Mouse (Mus musculus) midbrain, embryonic 11.5 days (tissue): Measurements from ENCODE around the gene Sptan1. TPM values are rescaled to one million over a fixed set of nuclear protein-coding genes. Genes with fewer than 3 reads are reported as not detected.

Experiments
- microRNA-seq: library from miRNA; unstranded; fragments of <30 nt; microRNA quantifications from one replicate; pipeline ENCODE4, GENCODE M21; 2017
- polyA plus RNA-seq: library from polyadenylated mRNA; unstranded; fragments of >200 nt; fragmentation: Nextera tagmentation; extraction: Ambion mirVana; gene quantifications from 2 replicates; pipeline ENCODE4 v1.2.1, GENCODE M21; 2014

The Sptan1 gene
- polyA plus RNA-seq, 1 experiment from 2014 or later = 136 TPM

Small RNA genes within 50 kb of the gene (microRNA-seq; reads per million reads assigned to microRNA genes)
- 1.3 reads per million for gene Mir6997

Other genes starting within 250 kb of the Sptan1 start
- not detected in 2 replicates for gene Gm13420, start 213.9 kb upstream of the Sptan1 start, polyA plus RNA-seq
- gene Gm13547, start 206.2 kb upstream of the Sptan1 start, polyA plus RNA-seq = not detected in 2 replicates
- 32.1 and 35.3 TPM in 2 replicates for gene Coq4, start 178.1 kb upstream of the Sptan1 start, polyA plus RNA-seq
- 25.9 and 29.1 TPM in 2 replicates for gene Trub2, start 177.1 kb upstream of the Sptan1 start, polyA plus RNA-seq
- gene Slc27a4, start 162.9 kb upstream of the Sptan1 start, polyA plus RNA-seq = 15.2 and 15.9 TPM in 2 replicates
- gene Urm1, start 145.5 kb upstream of the Sptan1 start, polyA plus RNA-seq = 18.5 and 21.5 TPM in 2 replicates
- gene Cercam, start 96.4 kb upstream of the Sptan1 start, polyA plus RNA-seq = 13.4 and 14.0 TPM in 2 replicates
- 79.4 and 86.7 TPM in 2 replicates for gene Odf2, start 76.3 kb upstream of the Sptan1 start, polyA plus RNA-seq
- 52.5 and 57.4 TPM in 2 replicates for gene Gle1, start 30.1 kb upstream of the Sptan1 start, polyA plus RNA-seq
- 25.5 and 25.9 TPM in 2 replicates for gene Wdr34, start 83.3 kb downstream of the Sptan1 start, polyA plus RNA-seq
- gene Set, start 91.8 kb downstream of the Sptan1 start, polyA plus RNA-seq = 741 and 754 TPM in 2 replicates
- 6.4 and 8.4 TPM in 2 replicates for gene Pkn3, start 112.1 kb downstream of the Sptan1 start, polyA plus RNA-seq
- gene Zdhhc12, start 128.1 kb downstream of the Sptan1 start, polyA plus RNA-seq = 28.0 and 30.6 TPM in 2 replicates
- gene Zer1, start 159.0 kb downstream of the Sptan1 start, polyA plus RNA-seq = 5.1 and 6.0 TPM in 2 replicates
- gene Tbc1d13, start 168.2 kb downstream of the Sptan1 start, polyA plus RNA-seq = 12.1 and 13.3 TPM in 2 replicates
- 11.6 and 13.7 TPM in 2 replicates for gene Endog, start 205.9 kb downstream of the Sptan1 start, polyA plus RNA-seq
- gene Spout1, start 212.9 kb downstream of the Sptan1 start, polyA plus RNA-seq = 65.0 and 69.8 TPM in 2 replicates
- 8.2 and 9.6 TPM in 2 replicates for gene Kyat1, start 240.3 kb downstream of the Sptan1 start, polyA plus RNA-seq